Mouse (Mus musculus): ENCODE results near the gene Gm49378. TPM values are rescaled to one million over a fixed set of nuclear protein-coding genes. Genes with fewer than 3 reads are reported as not detected.

Gene Gm49378
- total RNA-seq (2018; cell fraction: chromatin; rRNA removed): 10 to 100 TPM in 3 of 26 experiments, 1 to 10 TPM in 22, not detected in 1; 1.8 to 12.9 (median 6.2) TPM
- under 1 TPM in 19 of 26 experiments, not detected in 7; 0.07 to 0.75 (median 0.18) TPM for total RNA-seq (2018; cell fraction: cytosol; rRNA removed)
- total RNA-seq (2018; cell fraction: nucleus; rRNA removed): 1 to 10 TPM in 25 of 26 experiments, not detected in 1; 1.2 to 7.8 (median 3.5) TPM
- polyA plus RNA-seq (2018): 0.29 to 1.2 TPM (median 1.1 TPM) in 3 replicates

GRCm38 (mm10) chr14:55637795-55638194 lies at the start of gene Gm49378:
Gm49378 (minus strand) TSS chr14:55637895.
- peaks cover 47% of the 10 kb centered on the region for H3K36me3 ChIP-seq (ENCODE audit: inconsistent target)
- 97% methylated on average over 9 of the region's 9 CpGs for WGBS (ENCODE audit: missing documents)
- H3K27ac ChIP-seq: no peak within 1 kb of the TSS
- H3K79me2 ChIP-seq (ENCODE audit: inconsistent target): peaks cover 31% of the 10 kb centered on the region
- no peak within 1 kb of the TSS for H3K4me3 ChIP-seq (ENCODE audit: inconsistent target)

- H3K79me2 ChIP-seq (ENCODE audit: inconsistent target): peaks cover 13% of the 10 kb centered on the region; the same call in 1 of the 2 replicates
- H3K27ac ChIP-seq: peak overlapping the region; percentile 55
- H3K36me3 ChIP-seq (ENCODE audit: inconsistent target): peaks cover 16% of the 10 kb centered on the region
- peak overlapping the region; percentile 67 for H3K4me3 ChIP-seq (ENCODE audit: inconsistent target)
- 3% methylated on average over 3 of the region's 3 CpGs for WGBS (ENCODE audit: missing documents)
Observed at GRCm38 (mm10) chr14:55682118-55682493, 44.4 kb upstream of the Gm49378 start.

- WGBS (ENCODE audit: missing documents): under 1% methylated on average over 64 of the region's 66 CpGs
- Histone ChIP-seq H3K27ac (peak within 1 kb of the TSS; percentile 55), H3K36me3 (ENCODE audit: inconsistent target) (peaks cover 17% of the 10 kb centered on the region), H3K4me3 (ENCODE audit: inconsistent target) (peak within 1 kb of the TSS; percentile 67), H3K79me2 (ENCODE audit: inconsistent target) (peaks cover 13% of the 10 kb centered on the region; the same call in 1 of the 2 replicates)
Observed at GRCm38 (mm10) chr14:55681160-55682117, 43.7 kb upstream of the Gm49378 start, which contains the start of gene Tinf2. Tinf2 (minus strand) TSS chr14:55681820.

GRCm38 (mm10) chr14:55677615-55678014 lies 39.9 kb upstream of the Gm49378 start:
- Histone ChIP-seq H3K4me3 (ENCODE audit: inconsistent target) (no peak overlapping the region), H3K79me2 (ENCODE audit: inconsistent target) (peaks cover 31% of the 10 kb centered on the region), H3K36me3 (ENCODE audit: inconsistent target) (peaks cover 29% of the 10 kb centered on the region), H3K27ac (no peak overlapping the region)
- WGBS (ENCODE audit: missing documents): 56% methylated on average over 4 of the region's 4 CpGs

- Histone ChIP-seq H3K4me3 (ENCODE audit: inconsistent target) (peak overlapping the region; percentile 98), H3K79me2 (ENCODE audit: inconsistent target) (peaks cover 63% of the 10 kb centered on the region), H3K36me3 (ENCODE audit: inconsistent target) (peaks cover 12% of the 10 kb centered on the region; the same call in 1 of the 2 replicates), H3K27ac (no peak overlapping the region)
- 63% methylated on average over 7 of the region's 7 CpGs for WGBS (ENCODE audit: missing documents)
Observed at GRCm38 (mm10) chr14:55672741-55673060, 35.0 kb upstream of the Gm49378 start.

GRCm38 (mm10) chr14:55671833-55672740 lies 34.4 kb upstream of the Gm49378 start, which contains the start of the genes Gmpr2 and Nedd8:
Gmpr2 (plus strand) TSS chr14:55671941.
Nedd8 (minus strand) TSS chr14:55672124.
- Histone ChIP-seq H3K27ac (peak within 1 kb of the TSS; percentile 97), H3K36me3 (ENCODE audit: inconsistent target) (peaks cover 12% of the 10 kb centered on the region; the same call in 1 of the 2 replicates), H3K79me2 (ENCODE audit: inconsistent target) (peaks cover 69% of the 10 kb centered on the region), H3K4me3 (ENCODE audit: inconsistent target) (peak within 1 kb of the TSS; percentile 98)
- 1% methylated on average over 38 of the region's 38 CpGs for WGBS (ENCODE audit: missing documents)

GRCm38 (mm10) chr14:55671486-55671832 lies 33.8 kb upstream of the Gm49378 start:
- Histone ChIP-seq H3K27ac (peak overlapping the region; percentile 97), H3K4me3 (ENCODE audit: inconsistent target) (peak overlapping the region; percentile 98)
- WGBS (ENCODE audit: missing documents): 1% methylated on average over 12 of the region's 12 CpGs

GRCm38 (mm10) chr14:55660636-55661035 lies 22.9 kb upstream of the Gm49378 start:
- Histone ChIP-seq H3K79me2 (ENCODE audit: inconsistent target) (peaks cover 13% of the 10 kb centered on the region), H3K36me3 (ENCODE audit: inconsistent target) (peaks cover 29% of the 10 kb centered on the region), H3K4me3 (ENCODE audit: inconsistent target) (peak overlapping the region; percentile 69), H3K27ac (peak overlapping the region; percentile 54; the same call in 1 of the 2 replicates)
- WGBS (ENCODE audit: missing documents): 71% methylated on average over 2 of the region's 2 CpGs

More at GRCm38 (mm10) chr14:55671486-55671832, 33.8 kb upstream of the Gm49378 start:
- Histone ChIP-seq H3K36me3 (ENCODE audit: inconsistent target) (peaks cover 12% of the 10 kb centered on the region; the same call in 1 of the 2 replicates), H3K79me2 (ENCODE audit: inconsistent target) (peaks cover 75% of the 10 kb centered on the region)

GRCm38 (mm10) chr14:55659960-55660573 lies 22.4 kb upstream of the Gm49378 start, which contains the start of gene Mdp1:
Mdp1 (minus strand) TSS chr14:55660508.
- WGBS (ENCODE audit: missing documents): 1% methylated on average over 39 of the region's 39 CpGs
- Histone ChIP-seq H3K4me3 (ENCODE audit: inconsistent target) (peak within 1 kb of the TSS; percentile 69), H3K27ac (peak within 1 kb of the TSS; percentile 54), H3K79me2 (ENCODE audit: inconsistent target) (peaks cover 7% of the 10 kb centered on the region; the same call in 1 of the 2 replicates), H3K36me3 (ENCODE audit: inconsistent target) (peaks cover 29% of the 10 kb centered on the region)

- Histone ChIP-seq H3K4me3 (ENCODE audit: inconsistent target) (no peak overlapping the region), H3K79me2 (ENCODE audit: inconsistent target) (no peaks in the 10 kb centered on the region), H3K27ac (no peak overlapping the region), H3K36me3 (ENCODE audit: inconsistent target) (peaks cover 20% of the 10 kb centered on the region)
- 96% methylated on average over 5 of the region's 5 CpGs for WGBS (ENCODE audit: missing documents)
Observed at GRCm38 (mm10) chr14:55658011-55658410, 20.3 kb upstream of the Gm49378 start.

- no peaks in the 10 kb centered on the region for H3K79me2 ChIP-seq (ENCODE audit: inconsistent target)
- H3K4me3 ChIP-seq (ENCODE audit: inconsistent target): no peak overlapping the region
- WGBS (ENCODE audit: missing documents): 85% methylated on average over 3 of the region's 3 CpGs
- 0 out of 2 replicates have a peak, but pooled peaks cover 12% of the 10 kb centered on the region for H3K36me3 ChIP-seq (ENCODE audit: inconsistent target)
- H3K27ac ChIP-seq: no peak overlapping the region
Observed at GRCm38 (mm10) chr14:55656935-55657334, 19.2 kb upstream of the Gm49378 start.

GRCm38 (mm10) chr14:55651528-55651927 lies 13.8 kb upstream of the Gm49378 start:
- H3K4me3 ChIP-seq (ENCODE audit: inconsistent target): no peak overlapping the region
- H3K36me3 ChIP-seq (ENCODE audit: inconsistent target): no peaks in the 10 kb centered on the region
- WGBS (ENCODE audit: missing documents): 92% methylated on average over 7 of the region's 7 CpGs
- H3K27ac ChIP-seq: no peak overlapping the region
- H3K79me2 ChIP-seq (ENCODE audit: inconsistent target): peaks cover 1% of the 10 kb centered on the region; the same call in 1 of the 2 replicates

GRCm38 (mm10) chr14:55649884-55650283 lies 12.2 kb upstream of the Gm49378 start, which contains the start of gene Tssk4:
Tssk4 (plus strand) TSS chr14:55650184.
- no peak within 1 kb of the TSS for H3K27ac ChIP-seq
- H3K79me2 ChIP-seq (ENCODE audit: inconsistent target): peaks cover 18% of the 10 kb centered on the region
- H3K36me3 ChIP-seq (ENCODE audit: inconsistent target): no peaks in the 10 kb centered on the region
- WGBS (ENCODE audit: missing documents): 95% methylated on average over 2 of the region's 2 CpGs
- no peak within 1 kb of the TSS for H3K4me3 ChIP-seq (ENCODE audit: inconsistent target)
